Mouse (Mus musculus) testis, adult 2 months (tissue): Measurements from ENCODE around the gene Pklr.

Experiments used
- CTCF ChIP-seq: fragments of 200-500 bp; IDR thresholded peaks from 2 replicates; pipeline ENCODE4 v1.5.1; 2012; ENCODE audit warnings: low read depth, mild to moderate bottlenecking, inconsistent platforms, low read length, moderate library complexity; ENCODE audit not compliant: control insufficient read depth, insufficient read depth, insufficient replicate concordance
- POLR2A ChIP-seq: fragments of 200-500 bp; IDR thresholded peaks from 2 replicates; pipeline ENCODE4 v1.6.1; 2012; ENCODE audit warnings: low read depth, mild to moderate bottlenecking, inconsistent platforms, low read length, moderate library complexity; ENCODE audit not compliant: control insufficient read depth

- no peak for TF ChIP-seq CTCF
- no peak for TF ChIP-seq POLR2A
Observed at GRCm38 (mm10) chr3:89178107-89178385, 42.1 kb downstream of the Pklr start.
